Mouse (Mus musculus) brain, embryonic 14.5 days (tissue): ENCODE data around the gene Col13a1. TPM values are rescaled to one million over a fixed set of nuclear protein-coding genes. Genes with fewer than 3 reads are reported as not detected.

Source experiments
- DNase-seq: peaks from one replicate; pipeline ENCODE4 v3.0.0-alpha.2; 2011; ENCODE audit warnings: low read depth
- CTCF ChIP-seq: fragments of 200-500 bp; IDR thresholded peaks from 2 replicates; pipeline ENCODE4 v1.5.1; 2012; ENCODE audit warnings: inconsistent platforms, mild to moderate bottlenecking, moderate library complexity, borderline replicate concordance; ENCODE audit not compliant: insufficient read depth, insufficient read length; ENCODE audit errors: extremely low read depth
- POLR2A ChIP-seq: fragments of 200-500 bp; IDR thresholded peaks from 2 replicates; pipeline ENCODE4 v1.6.1; 2012; ENCODE audit warnings: mild to moderate bottlenecking, inconsistent platforms, borderline replicate concordance; ENCODE audit not compliant: poor library complexity, insufficient read depth, insufficient read length, severe bottlenecking; ENCODE audit errors: extremely low read depth
- polyA plus RNA-seq: library from polyadenylated mRNA; depleted of rRNA; stranded (reverse); fragments of >200 nt; gene quantifications from 2 replicates; pipeline ENCODE4 v1.2.3, GENCODE M21; 2012

Col13a1 gene
- polyA plus RNA-seq, 1 experiment = 3.2 TPM

DNA sequence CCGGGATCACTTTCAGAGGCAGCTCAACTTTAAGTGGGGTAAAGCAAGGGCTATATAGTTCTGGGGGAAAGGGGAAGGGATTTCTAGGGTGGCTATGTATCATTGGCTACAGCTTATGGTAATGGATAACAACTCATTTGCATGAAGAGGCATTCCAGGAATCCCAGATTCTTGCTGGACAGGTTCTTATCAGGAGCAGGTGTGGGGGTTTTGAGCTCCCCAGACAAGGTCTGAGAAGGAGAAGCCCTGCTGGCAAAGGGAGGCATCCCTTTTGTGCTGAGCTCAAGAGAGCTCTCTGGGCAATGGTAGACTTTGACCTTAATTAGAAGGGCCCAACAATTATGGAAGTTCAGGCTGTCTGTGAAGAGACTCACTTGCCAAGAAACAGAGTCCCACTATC lies 21.3 kb upstream of the Col13a1 start:
- TF ChIP-seq POLR2A = no peak
- TF ChIP-seq CTCF = no peak
- no peak for DNase-seq

DNA sequence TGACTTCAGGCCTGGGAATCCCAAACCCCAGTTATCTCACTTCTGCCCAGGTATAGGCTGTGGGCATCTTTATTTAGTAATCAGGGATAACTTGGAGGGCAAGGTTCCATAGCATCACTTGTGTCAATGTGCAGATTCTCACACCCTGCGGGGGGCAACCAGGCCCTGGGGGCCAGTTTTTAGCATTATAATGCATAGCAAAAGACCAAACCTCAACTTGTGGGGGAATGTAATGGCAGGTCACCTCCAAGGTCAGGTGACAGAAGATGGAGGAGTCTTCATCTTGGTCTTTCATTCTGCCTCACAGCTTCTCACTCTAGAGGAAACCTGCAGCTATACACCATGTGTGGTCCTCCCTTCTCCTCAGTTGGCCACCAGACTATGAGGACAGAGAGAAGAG lies 20.9 kb upstream of the Col13a1 start:
- TF ChIP-seq POLR2A (no peak), CTCF (no peak)
- DNase-seq = no peak

DNA sequence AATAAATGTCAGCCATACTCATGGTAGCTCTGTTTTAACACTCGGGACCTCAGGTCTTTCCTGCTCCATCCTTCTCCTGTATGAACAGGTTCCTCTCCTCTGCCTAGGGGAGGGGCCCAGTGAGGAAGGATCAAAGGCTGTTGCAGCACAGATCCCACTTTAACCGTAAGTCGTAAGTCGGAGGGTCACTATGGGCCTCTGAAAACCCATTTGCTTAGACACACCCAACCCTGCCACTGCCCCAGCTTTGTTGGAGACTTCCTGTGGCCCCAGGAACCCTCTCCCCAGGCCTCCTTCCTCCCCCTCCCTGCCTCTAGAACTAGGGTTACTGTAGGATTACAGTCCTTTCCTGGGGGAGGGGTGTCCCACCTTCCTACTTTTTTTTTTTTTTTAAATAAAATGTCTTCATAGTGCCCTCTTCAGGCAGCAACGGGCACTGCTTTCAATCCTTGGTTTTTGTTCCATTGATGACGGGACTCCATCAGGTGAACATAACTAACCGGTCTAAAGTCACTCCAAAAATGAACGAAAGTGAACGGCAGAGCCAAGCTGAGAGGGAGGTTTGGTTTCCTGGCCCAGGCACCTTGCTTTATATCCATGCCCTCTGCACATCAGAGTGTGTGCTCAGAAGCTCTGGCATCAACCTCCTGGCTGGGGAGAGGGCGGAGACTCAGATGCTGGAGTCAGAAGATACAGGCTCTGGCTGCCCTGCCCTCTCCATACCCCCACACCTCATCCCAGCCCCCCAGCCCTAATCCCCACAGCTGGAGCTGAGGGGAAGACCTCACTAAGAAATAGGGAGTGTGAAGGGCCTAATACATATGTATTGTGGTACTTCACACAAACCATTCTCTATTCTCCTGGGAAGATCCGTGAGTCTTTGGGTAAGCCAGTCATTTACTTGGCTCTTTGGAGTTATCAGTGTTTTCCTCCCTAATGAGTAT lies 12.8 kb upstream of the Col13a1 start:
- TF ChIP-seq POLR2A = no peak
- peak; percentile 18; the same call in 1 of the 2 replicates for TF ChIP-seq CTCF
- no peak for DNase-seq

DNA sequence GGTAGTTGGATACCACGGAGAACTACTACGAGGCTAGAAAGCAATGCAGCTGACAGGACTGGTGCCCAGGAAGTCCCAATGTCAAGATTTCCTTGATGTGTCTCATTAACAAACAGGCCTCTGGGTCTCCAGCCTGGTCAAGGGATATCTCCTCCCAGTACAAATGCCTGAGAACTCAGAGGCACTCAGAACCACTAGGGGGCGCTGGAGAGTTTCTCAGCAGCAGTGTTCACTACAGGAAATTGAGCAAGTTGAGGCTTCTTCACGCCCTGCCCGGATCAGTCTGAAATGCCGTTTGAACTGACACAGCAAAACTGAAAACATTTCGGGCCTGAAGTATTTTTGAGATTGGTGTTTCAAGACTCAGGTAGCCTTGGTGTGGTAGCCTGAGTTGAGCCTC lies 1.5 kb upstream of the Col13a1 start:
- DNase-seq = peak; percentile 91
- no peak for TF ChIP-seq POLR2A
- peak; percentile 91 for TF ChIP-seq CTCF

DNA sequence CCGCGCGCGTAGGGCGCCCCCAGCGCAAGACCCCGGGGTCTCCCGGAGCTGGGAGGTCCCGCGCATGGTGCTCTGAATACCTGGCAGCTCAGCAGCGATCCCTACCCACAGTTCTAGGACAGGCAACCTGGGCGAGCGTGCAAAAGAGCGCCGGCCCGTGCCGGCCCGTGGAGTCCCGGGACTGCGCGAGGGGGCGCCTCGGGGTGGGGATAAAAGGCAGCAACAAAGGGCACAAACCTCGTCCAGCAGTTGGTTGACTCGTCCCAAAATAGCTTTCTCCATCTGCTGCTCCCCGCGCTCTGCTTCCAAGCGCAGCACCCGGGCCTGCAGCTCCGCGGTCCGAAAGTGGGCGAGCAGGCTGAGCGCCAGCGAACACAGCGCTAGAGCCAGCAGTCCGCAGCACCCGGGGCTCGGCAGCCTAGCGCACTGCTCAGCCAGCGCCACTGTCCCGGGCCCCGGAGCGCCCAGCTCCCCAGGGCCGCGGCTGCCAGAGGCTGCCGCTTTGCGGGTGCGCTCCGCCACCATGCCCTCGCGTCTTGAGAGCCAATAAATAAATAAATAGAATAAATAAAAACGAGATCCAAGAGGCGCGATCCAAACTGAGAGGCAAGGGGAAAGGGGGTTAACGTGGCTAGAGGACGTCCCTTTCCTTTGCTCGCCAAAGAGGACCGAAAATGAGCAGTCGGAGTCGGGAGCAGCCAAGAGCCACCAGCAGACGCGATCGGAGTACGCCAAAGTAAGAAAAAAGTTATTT lies 619 bp downstream of the Col13a1 start:
- TF ChIP-seq CTCF = no peak
- TF ChIP-seq POLR2A = no peak
- DNase-seq = peak; percentile 47

DNA sequence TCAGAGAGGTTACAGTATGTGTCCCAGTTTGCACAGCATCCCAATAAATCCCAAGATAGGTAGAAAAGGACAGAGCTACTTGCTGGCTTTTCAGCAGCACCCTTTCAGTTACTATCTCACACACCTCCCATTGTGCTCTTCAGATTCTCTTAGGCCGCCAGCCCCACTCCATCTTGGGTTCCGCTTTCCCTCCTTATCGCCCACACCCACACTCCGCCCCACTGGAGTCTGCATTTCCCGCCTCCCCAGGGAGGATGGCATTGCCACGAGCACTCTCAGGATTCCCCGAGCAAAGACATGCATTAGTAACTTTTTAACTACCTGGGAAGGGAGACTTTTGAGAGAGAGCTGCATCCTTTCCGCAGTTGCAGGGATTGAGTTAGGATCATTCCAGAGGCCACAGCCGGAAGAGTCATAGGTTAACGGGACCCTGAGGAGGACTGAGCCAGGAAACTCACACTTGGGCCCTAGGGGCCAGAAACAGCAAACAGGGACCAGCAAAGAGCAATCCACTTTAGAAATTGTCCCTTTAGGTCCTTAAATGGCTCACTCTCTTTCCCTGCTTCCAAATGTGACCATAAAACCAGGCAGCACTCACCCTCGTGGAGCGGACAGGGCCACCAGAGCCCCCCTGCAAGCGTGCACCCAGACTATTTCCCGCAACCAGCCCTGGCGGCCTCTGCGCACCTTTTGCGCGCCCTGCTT lies 1.4 kb downstream of the Col13a1 start:
- TF ChIP-seq POLR2A = no peak
- no peak for TF ChIP-seq CTCF
- no peak for DNase-seq

DNA sequence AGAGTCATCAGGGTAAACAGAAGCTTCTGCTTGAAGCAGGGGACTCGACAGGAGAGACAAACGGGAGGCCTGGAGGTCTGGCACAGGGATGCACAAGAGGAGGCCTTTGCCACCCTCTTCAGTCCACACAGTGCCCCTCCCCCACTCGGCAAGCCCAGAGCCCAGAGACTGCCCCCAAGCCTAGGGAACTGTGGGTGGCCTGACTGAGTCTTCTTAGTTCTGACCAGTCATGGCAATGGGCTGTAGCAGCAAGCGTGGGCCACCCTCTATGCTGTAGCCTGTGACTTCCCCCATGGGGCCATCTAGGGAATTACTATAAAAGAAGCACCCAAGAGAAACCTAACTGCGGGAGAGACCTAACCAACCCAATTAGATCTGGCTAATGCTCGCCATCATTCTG lies 1.9 kb downstream of the Col13a1 start:
- TF ChIP-seq POLR2A = no peak
- no peak for TF ChIP-seq CTCF
- DNase-seq = no peak

DNA sequence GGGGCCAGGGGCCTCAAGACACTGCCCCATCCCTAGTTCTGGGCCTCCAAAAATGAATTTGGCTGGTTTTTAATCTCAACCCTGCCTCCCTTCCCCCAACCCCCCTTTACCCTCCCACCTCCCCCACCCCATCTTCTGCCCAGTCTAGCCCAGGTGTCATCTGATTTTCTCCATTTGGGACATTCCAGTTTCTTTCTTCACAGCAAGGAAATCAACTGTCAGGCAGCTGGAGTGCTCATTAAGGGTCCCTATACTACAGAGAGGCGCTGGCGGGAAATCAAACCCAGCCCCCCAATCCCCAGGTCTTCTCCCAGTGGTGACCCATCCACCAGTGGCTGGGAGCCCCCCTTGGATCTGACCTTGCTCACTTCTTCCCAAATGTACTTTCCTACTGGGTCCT lies 4.3 kb downstream of the Col13a1 start:
- TF ChIP-seq POLR2A = no peak
- TF ChIP-seq CTCF = no peak
- no peak for DNase-seq

DNA sequence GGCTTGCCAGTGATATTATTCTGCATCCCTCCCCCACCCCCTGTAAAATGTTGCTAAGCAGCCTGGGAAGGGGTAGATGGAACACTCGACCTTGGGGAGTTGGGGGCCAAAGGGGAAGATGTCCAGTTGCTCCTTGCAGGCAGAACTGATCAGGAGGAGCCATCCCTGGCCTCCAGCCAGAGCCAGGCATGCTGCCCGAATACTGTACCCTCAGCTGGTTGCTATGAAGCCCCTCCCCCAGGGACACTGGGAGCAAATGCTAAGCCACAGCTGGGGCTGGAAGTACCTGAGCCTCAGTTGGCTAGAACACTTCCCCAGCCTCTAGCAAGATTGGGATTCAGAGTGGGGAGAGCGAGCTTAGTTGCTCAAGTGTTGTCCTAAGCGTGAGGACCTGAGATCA lies 6.9 kb downstream of the Col13a1 start:
- peak; percentile 45 for DNase-seq
- TF ChIP-seq CTCF = no peak
- no peak for TF ChIP-seq POLR2A

DNA sequence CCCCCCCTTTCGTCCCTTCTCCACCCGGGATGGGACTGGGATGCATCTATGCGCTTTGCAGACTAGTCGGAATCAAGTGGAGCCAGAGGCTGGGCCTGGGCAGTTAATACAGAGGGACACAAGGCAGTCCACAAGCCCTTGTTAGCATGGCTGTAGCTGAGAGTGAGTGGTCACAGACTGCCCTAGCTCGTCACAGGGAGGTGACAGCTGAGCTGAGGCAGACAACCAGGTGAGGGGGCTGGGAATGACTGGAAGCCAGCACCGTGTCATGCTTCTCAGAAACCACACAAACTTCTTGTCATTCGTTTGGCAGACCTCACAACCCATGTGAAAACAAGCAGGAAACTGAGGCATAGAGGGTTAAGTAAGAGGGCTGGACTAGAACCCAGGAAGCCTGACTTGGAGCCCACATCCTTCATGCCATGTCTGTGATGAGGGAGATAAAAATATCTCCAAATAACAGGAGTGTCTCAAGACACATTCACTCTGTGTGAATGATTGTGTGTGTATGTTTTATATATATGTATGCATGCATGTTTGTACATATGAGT lies 10.8 kb downstream of the Col13a1 start:
- TF ChIP-seq POLR2A (no peak), CTCF (no peak)
- no peak for DNase-seq

DNA sequence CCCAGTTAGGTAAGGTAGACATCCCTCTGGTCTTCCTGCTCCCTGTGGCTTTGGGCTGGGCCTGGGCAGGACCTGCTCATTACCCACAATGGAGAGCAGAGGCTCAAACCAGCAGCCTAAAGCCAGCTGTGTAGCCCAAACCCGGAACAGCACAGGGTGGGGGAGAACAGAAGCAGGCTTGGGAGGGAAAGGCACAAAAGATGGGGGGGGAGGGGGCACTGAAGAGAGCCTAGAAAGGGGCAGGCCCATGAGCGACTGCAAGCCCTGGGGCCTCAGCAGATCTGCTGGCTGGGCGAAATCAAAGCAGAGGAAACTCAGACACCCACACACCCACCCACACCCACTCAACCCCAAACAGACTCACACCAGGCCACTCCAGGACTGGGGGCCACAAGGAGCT lies 11.7 kb downstream of the Col13a1 start:
- no peak for TF ChIP-seq POLR2A
- TF ChIP-seq CTCF = no peak
- DNase-seq = no peak
